In the genomic region with DNA sequence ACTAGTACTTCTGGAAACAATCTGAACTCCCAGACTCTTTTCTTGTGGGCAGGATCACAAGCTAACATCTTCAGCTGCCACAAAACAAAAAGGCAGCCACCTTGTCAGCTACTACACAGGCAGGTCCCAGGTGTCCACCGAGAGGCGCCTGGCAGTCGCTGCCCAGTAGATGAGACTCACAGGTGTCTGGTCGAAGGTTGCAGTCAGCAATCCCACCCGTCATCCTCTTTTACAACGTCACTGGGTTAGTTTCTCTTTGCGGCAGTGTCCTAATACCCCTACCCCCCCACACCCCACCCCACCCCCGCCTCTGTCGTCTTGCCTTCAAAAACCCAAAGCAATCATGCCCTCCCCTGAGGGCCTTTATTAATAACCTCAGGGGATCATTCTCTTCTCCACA, we compare ENCODE assay signal across 8 mouse cellular contexts. TPM values are rescaled to one million over a fixed set of nuclear protein-coding genes. Genes with fewer than 3 reads are reported as not detected.
DNase-seq lines count a peak whose midpoint lies in the region; ATAC-seq lines count a peak whose summit lies in the region.

No protein-coding gene starts in this region.

- H3K36me3 ChIP-seq in forebrain, embryonic 12.5 days (replicated peaks) = no peaks in the 10 kb centered on the region
- H3K36me3 ChIP-seq in midbrain, embryonic 12.5 days = no peaks in the 10 kb centered on the region

- H3K4me3 ChIP-seq in forebrain, embryonic 12.5 days (replicated peaks) = peak overlapping the region; percentile 83
- peak overlapping the region; percentile 82 for H3K4me3 ChIP-seq in midbrain, embryonic 12.5 days

- H3K27me3 ChIP-seq in forebrain, embryonic 12.5 days = no peaks in the 10 kb centered on the region
- H3K27me3 ChIP-seq in midbrain, embryonic 12.5 days = no peaks in the 10 kb centered on the region

- DNase-seq in thymus, postnatal 0 days (ENCODE audit: low spot score) = peak; percentile 20
- no peak for DNase-seq in thymus, adult 18-20 months
- peak; percentile 23 to 30 for DNase-seq in kidney, adult 8-10 months
- no peak for DNase-seq in gastrocnemius, adult 18-20 months (ENCODE audit: low spot score)
- DNase-seq in ovary, postnatal 36 days (ENCODE audit: low spot score) = no peak
- no peak for DNase-seq in testis, postnatal 14 days (ENCODE audit: low spot score)

- ATAC-seq in forebrain, embryonic 12.5 days (ENCODE audit: low FRiP score) = no peak
- no peak for ATAC-seq in midbrain, embryonic 12.5 days (ENCODE audit: low FRiP score, low read depth)

- H3K4me1 ChIP-seq in forebrain, embryonic 12.5 days = peaks cover 7% of the 10 kb centered on the region
- peaks cover 5% of the 10 kb centered on the region; the same call in 1 of the 2 replicates for H3K4me1 ChIP-seq in midbrain, embryonic 12.5 days

- no peaks in the 10 kb centered on the region for H3K9me3 ChIP-seq in forebrain, embryonic 12.5 days
- H3K9me3 ChIP-seq in midbrain, embryonic 12.5 days = no peaks in the 10 kb centered on the region

- 22% methylated on average over 9 of the region's 9 CpGs for WGBS in forebrain, embryonic 12.5 days
- 34% methylated on average over 9 of the region's 9 CpGs for WGBS in midbrain, embryonic 12.5 days

- H3K4me2 ChIP-seq in forebrain, embryonic 12.5 days = peak overlapping the region; percentile 79
- peak overlapping the region; percentile 86 for H3K4me2 ChIP-seq in midbrain, embryonic 12.5 days (replicated peaks)

- no peak overlapping the region for H3K27ac ChIP-seq in forebrain, embryonic 12.5 days
- H3K27ac ChIP-seq in midbrain, embryonic 12.5 days (replicated peaks) = no peak overlapping the region

- peak overlapping the region; percentile 66 for H3K9ac ChIP-seq in forebrain, embryonic 12.5 days
- peak overlapping the region; percentile 66 for H3K9ac ChIP-seq in midbrain, embryonic 12.5 days (replicated peaks)

RNA-seq across cellular contexts. Expression of a gene that starts 0.8 kb away (rescaled TPM):
- polyA plus RNA-seq in thymus, postnatal 0 days (2015; fragmentation: Nextera tagmentation; extraction: Ambion mirVana) = 5.2 and 6.1 TPM in 2 replicates
- 7.6 and 8.7 TPM in 2 replicates for polyA plus RNA-seq in forebrain, embryonic 12.5 days (2016; fragmentation: Nextera tagmentation; extraction: Ambion mirVana)
- 7.3 and 7.9 TPM in 2 replicates for polyA plus RNA-seq in midbrain, embryonic 12.5 days (2016; fragmentation: Nextera tagmentation; extraction: Ambion mirVana)
- 1 to 10 TPM; 2.0 to 2.3 TPM for total RNA-seq in gastrocnemius, adult 18-20 months (2021)

RNA-seq across cellular contexts. Expression of a gene that starts 21.7 kb away (rescaled TPM):
- 105 and 119 TPM in 2 replicates for polyA plus RNA-seq in thymus, postnatal 0 days (2015; fragmentation: Nextera tagmentation; extraction: Ambion mirVana)
- polyA plus RNA-seq in forebrain, embryonic 12.5 days (2016; fragmentation: Nextera tagmentation; extraction: Ambion mirVana) = 199 and 207 TPM in 2 replicates
- polyA plus RNA-seq in midbrain, embryonic 12.5 days (2016; fragmentation: Nextera tagmentation; extraction: Ambion mirVana) = 182 and 192 TPM in 2 replicates
- total RNA-seq in gastrocnemius, adult 18-20 months (2021) = 10 to 100 TPM; 17.8 to 21.0 TPM

RNA-seq across cellular contexts. Expression of a gene that starts 34.5 kb away (rescaled TPM):
- 0.09 and 0.27 TPM in 2 replicates for polyA plus RNA-seq in thymus, postnatal 0 days (2015; fragmentation: Nextera tagmentation; extraction: Ambion mirVana)
- polyA plus RNA-seq in forebrain, embryonic 12.5 days (2016; fragmentation: Nextera tagmentation; extraction: Ambion mirVana) = 1.5 and 1.7 TPM in 2 replicates
- polyA plus RNA-seq in midbrain, embryonic 12.5 days (2016; fragmentation: Nextera tagmentation; extraction: Ambion mirVana) = 2.7 and 3.1 TPM in 2 replicates
- total RNA-seq in gastrocnemius, adult 18-20 months (2021) = under 1 TPM in 1 of 2 experiments, not detected in 1; 0.09 TPM

RNA-seq across cellular contexts. Expression of a gene that starts 57.9 kb away (rescaled TPM):
- 1.5 and 2.2 TPM in 2 replicates for polyA plus RNA-seq in thymus, postnatal 0 days (2015; fragmentation: Nextera tagmentation; extraction: Ambion mirVana)
- polyA plus RNA-seq in forebrain, embryonic 12.5 days (2016; fragmentation: Nextera tagmentation; extraction: Ambion mirVana) = 18.6 and 18.7 TPM in 2 replicates
- 19.8 and 20.9 TPM in 2 replicates for polyA plus RNA-seq in midbrain, embryonic 12.5 days (2016; fragmentation: Nextera tagmentation; extraction: Ambion mirVana)
- 1 to 10 TPM in 1 of 2 experiments, under 1 TPM in 1; 0.91 to 1.0 TPM for total RNA-seq in gastrocnemius, adult 18-20 months (2021)

Comparison
In these comparisons a context has a peak if more than half of its experiments do, and no peak if none do; other contexts are left out.
1. DNase-seq: peak in thymus, postnatal 0 days (single experiment) and kidney, adult 8-10 months (2 of 2); none in thymus, adult 18-20 months (0 of 2), gastrocnemius, adult 18-20 months (single experiment), ovary, postnatal 36 days (single experiment) and testis, postnatal 14 days (single experiment).